Mouse (Mus musculus) left cerebral cortex, postnatal 36 days (tissue): ENCODE data around the gene Rps21. TPM values are rescaled to one million over a fixed set of nuclear protein-coding genes. Genes with fewer than 3 reads are reported as not detected.

Experiments
- DNase-seq, 2 experiments: peaks; one replicate each; pipeline ENCODE4 v3.0.0; 2021 to 2022; ENCODE audit warnings: low spot score in 2 of 2, mixed read lengths in 1 of 2
- intact Hi-C: fragments of 180-260 bp; cut with DNase I; formaldehyde crosslinking; loops from one replicate; pipeline ENCODE4 v1.15.1; 2025
- total RNA-seq, 2 experiments: library from RNA; stranded (reverse); gene quantifications; 2 replicates each; pipeline ENCODE4 v1.2.3; 2021

The Rps21 gene
- total RNA-seq, 2 experiments from 2014 or later = 622 to 695 TPM

GRCm38 (mm10) chr2:180228060-180228458 is 29.1 kb upstream of the Rps21 start:
- DNase-seq = no peak
- intact Hi-C loops = no loop called here

- no peak for DNase-seq
- intact Hi-C loops = no loop called here
Observed at GRCm38 (mm10) chr2:180228592-180228991, 28.6 kb upstream of the Rps21 start.

- intact Hi-C loops = no loop called here
- no peak for DNase-seq
Observed at GRCm38 (mm10) chr2:180229129-180229528, 28.0 kb upstream of the Rps21 start.

GRCm38 (mm10) chr2:180230482-180230881 is 26.7 kb upstream of the Rps21 start:
- intact Hi-C loops = no loop called here
- DNase-seq = no peak

GRCm38 (mm10) chr2:180233101-180233904 is 23.9 kb upstream of the Rps21 start:
- no peak for DNase-seq

GRCm38 (mm10) chr2:180234353-180234752 is 22.8 kb upstream of the Rps21 start:
- intact Hi-C loops = no loop called here
- DNase-seq = no peak

More at GRCm38 (mm10) chr2:180233101-180233904, 23.9 kb upstream of the Rps21 start:
- intact Hi-C loops = no loop called here

- intact Hi-C loops = loop anchor here (5.0 kb wide), 1 partner anchor 38 kb away; no protein-coding TSS in a partner anchor
- no peak for DNase-seq
Observed at GRCm38 (mm10) chr2:180234980-180235379, 22.2 kb upstream of the Rps21 start.

- intact Hi-C loops = loop anchor here (5.0 kb wide), 1 partner anchor 38 kb away; no protein-coding TSS in a partner anchor
- DNase-seq = no peak
Observed at GRCm38 (mm10) chr2:180235788-180236187, 21.4 kb upstream of the Rps21 start.

- intact Hi-C loops = loop anchor here (5.0 kb wide), 1 partner anchor 39 kb away; no protein-coding TSS in a partner anchor
- DNase-seq = no peak
Observed at GRCm38 (mm10) chr2:180236500-180236899, 20.7 kb upstream of the Rps21 start.

GRCm38 (mm10) chr2:180236930-180237329 is 20.2 kb upstream of the Rps21 start:
- intact Hi-C loops = loop anchor here (5.0 kb wide), 1 partner anchor 40 kb away; no protein-coding TSS in a partner anchor
- no peak for DNase-seq

- DNase-seq = no peak
- intact Hi-C loops = loop anchor here (5.0 kb wide), 1 partner anchor 40 kb away; no protein-coding TSS in a partner anchor
Observed at GRCm38 (mm10) chr2:180237601-180238345, 19.4 kb upstream of the Rps21 start.

- intact Hi-C loops = loop anchor here (5.0 kb wide), 1 partner anchor 41 kb away; no protein-coding TSS in a partner anchor
- DNase-seq = no peak
Observed at GRCm38 (mm10) chr2:180238591-180238990, 18.6 kb upstream of the Rps21 start.

- DNase-seq = no peak
- intact Hi-C loops = no loop called here
Observed at GRCm38 (mm10) chr2:180243108-180243507, 14.1 kb upstream of the Rps21 start.

GRCm38 (mm10) chr2:180247916-180248315 is 9.3 kb upstream of the Rps21 start:
- intact Hi-C loops = no loop called here
- DNase-seq = no peak

GRCm38 (mm10) chr2:180248947-180249660 is 8.1 kb upstream of the Rps21 start:
- intact Hi-C loops = no loop called here
- DNase-seq = no peak

- DNase-seq = peak; percentile 77 to 78
- intact Hi-C loops = loop anchor here (5.0 to 10.0 kb wide), 3 partner anchors 176 to 334 kb away; partner anchors contain the start of genes Mtg2 and Taf4
Observed at GRCm38 (mm10) chr2:180250930-180251611, 6.1 kb upstream of the Rps21 start.

- intact Hi-C loops = loop anchor here (2.0 to 10.0 kb wide), 4 partner anchors 83 to 335 kb away; partner anchors contain the start of genes Mtg2 and Taf4
- DNase-seq = no peak
Observed at GRCm38 (mm10) chr2:180251838-180252237, 5.3 kb upstream of the Rps21 start.

- DNase-seq = no peak
- intact Hi-C loops = loop anchor here (5.0 to 10.0 kb wide), 3 partner anchors 180 to 337 kb away; partner anchors contain the start of genes Mtg2 and Taf4
Observed at GRCm38 (mm10) chr2:180254436-180255209, 2.6 kb upstream of the Rps21 start.
